Mouse (Mus musculus) heart, postnatal 14 days (tissue): ENCODE results near the gene 2410015M20Rik. TPM values are rescaled to one million over a fixed set of nuclear protein-coding genes. Genes with fewer than 3 reads are reported as not detected.
"Not testable (repeated sequence)": the region's sequence is repeated elsewhere in the genome, so short reads cannot be mapped to it uniquely, and the experiment has no call there.

Experiments used
- DNase-seq, 2 experiments: peaks; one replicate each; pipeline ENCODE4 v3.0.0; 2021 to 2022
- intact Hi-C: fragments of 180-260 bp; cut with DNase I; formaldehyde crosslinking; loops from one replicate; pipeline ENCODE4 v1.15.1; 2025
- long read RNA-seq, 2 experiments: library from polyadenylated mRNA; stranded (forward); transcript quantifications; one replicate each; pipeline ENCODE4 v2.0.0; 2021
- total RNA-seq, 2 experiments: library from RNA; stranded (reverse); gene quantifications; 2 replicates each; pipeline ENCODE4 v1.2.3; 2021

2410015M20Rik gene
- total RNA-seq = 100 to 1,000 TPM; 347 to 349 TPM
- long read RNA-seq, experiment 1, transcript 2410015M20Rik-201 (4 exons, 755 nt) = major isoform, 125 of 134 reads
- long read RNA-seq, experiment 1, partial matches to known transcripts = 4 of 134 reads
- long read RNA-seq, experiment 1, other reads (novel, unspliced or antisense) = 5 of 134 reads
- long read RNA-seq, experiment 2, transcript 2410015M20Rik-201 (4 exons, 755 nt) = major isoform, 161 of 166 reads
- long read RNA-seq, experiment 2, partial matches to known transcripts = 2 of 166 reads
- long read RNA-seq, experiment 2, other reads (novel, unspliced or antisense) = 3 of 166 reads

- intact Hi-C loops = no loop called here
- DNase-seq = peak; percentile 90 to 92
These were observed at the start of gene 2410015M20Rik for GRCm38 (mm10) chr17:56609452-56610171. Gene 2410015M20Rik, minus strand, starts transcription at chr17:56609771.

GRCm38 (mm10) chr17:56656171-56656570 is 46.6 kb upstream of the 2410015M20Rik start:
- intact Hi-C loops = no loop called here

GRCm38 (mm10) chr17:56655311-56655710 is 45.7 kb upstream of the 2410015M20Rik start:
- DNase-seq = no peak
- intact Hi-C loops = no loop called here

More at GRCm38 (mm10) chr17:56656171-56656570, 46.6 kb upstream of the 2410015M20Rik start:
- no peak for DNase-seq

GRCm38 (mm10) chr17:56654771-56655170 is 45.2 kb upstream of the 2410015M20Rik start:
- intact Hi-C loops = no loop called here
- DNase-seq = no peak

- DNase-seq = no peak
These were observed 42.2 kb upstream of the 2410015M20Rik start for GRCm38 (mm10) chr17:56651801-56652200.

GRCm38 (mm10) chr17:56647546-56647945 is 38.0 kb upstream of the 2410015M20Rik start:
- intact Hi-C loops = no loop called here
- DNase-seq = no peak

More at GRCm38 (mm10) chr17:56651801-56652200, 42.2 kb upstream of the 2410015M20Rik start:
- intact Hi-C loops = no loop called here

GRCm38 (mm10) chr17:56643237-56643636 is 33.7 kb upstream of the 2410015M20Rik start:
- no peak for DNase-seq
- intact Hi-C loops = no loop called here

- intact Hi-C loops = no loop called here
- no peak for DNase-seq
These were observed 24.5 kb upstream of the 2410015M20Rik start for GRCm38 (mm10) chr17:56634023-56634422.

GRCm38 (mm10) chr17:56631807-56632206 is 22.2 kb upstream of the 2410015M20Rik start:
- intact Hi-C loops = no loop called here
- no peak for DNase-seq

- not testable (repeated sequence) for DNase-seq
- intact Hi-C loops = loop anchor here (5.0 kb wide), 1 partner anchor 37 kb away; no protein-coding TSS in a partner anchor
These were observed 20.5 kb upstream of the 2410015M20Rik start for GRCm38 (mm10) chr17:56629800-56630781.

- intact Hi-C loops = loop anchor here (5.0 kb wide), 1 partner anchor 40 kb away; no protein-coding TSS in a partner anchor
- no peak for DNase-seq
These were observed 18.1 kb upstream of the 2410015M20Rik start, which contains the start of gene Catsperd for GRCm38 (mm10) chr17:56627530-56628277. Gene Catsperd, plus strand, starts transcription at chr17:56628143.

GRCm38 (mm10) chr17:56626754-56627470 is 17.3 kb upstream of the 2410015M20Rik start, which contains the start of gene Lonp1:
Gene Lonp1, minus strand, starts transcription at chr17:56626887.
- intact Hi-C loops = loop anchor here (5.0 kb wide), 1 partner anchor 40 kb away; no protein-coding TSS in a partner anchor
- DNase-seq = peak; percentile 91 to 96

GRCm38 (mm10) chr17:56626260-56626659 is 16.7 kb upstream of the 2410015M20Rik start:
- intact Hi-C loops = loop anchor here (5.0 kb wide), 1 partner anchor 41 kb away; no protein-coding TSS in a partner anchor
- no peak for DNase-seq

GRCm38 (mm10) chr17:56625495-56625894 is 15.9 kb upstream of the 2410015M20Rik start:
- intact Hi-C loops = loop anchor here (5.0 kb wide), 1 partner anchor 42 kb away; no protein-coding TSS in a partner anchor
- DNase-seq = no peak

GRCm38 (mm10) chr17:56617628-56618027 is 8.1 kb upstream of the 2410015M20Rik start:
- intact Hi-C loops = no loop called here
- no peak for DNase-seq

- intact Hi-C loops = no loop called here
- DNase-seq = no peak
These were observed 7.2 kb upstream of the 2410015M20Rik start for GRCm38 (mm10) chr17:56616725-56617124.

- DNase-seq = no peak
- intact Hi-C loops = no loop called here
These were observed 6.2 kb upstream of the 2410015M20Rik start for GRCm38 (mm10) chr17:56615792-56616191.

GRCm38 (mm10) chr17:56615136-56615784 is 5.7 kb upstream of the 2410015M20Rik start:
- intact Hi-C loops = no loop called here
- no peak for DNase-seq
